28 mouse cellular contexts compared by ENCODE assay signal in genomic region chr4:76541769-76542168, GRCm38 (mm10).
"Had no signal": no experiment of that assay in that cellular context is flagged by ENCODE, and none has a peak within 500 bp of the region (broad histone marks: within the 10 kb centered on the region; RNA-seq: fewer than 3 reads in every experiment).

No protein-coding gene starts in this region.

- H3K27me3 ChIP-seq: embryonic facial prominence, embryonic 12.5 days; embryonic facial prominence, embryonic 13.5 days; embryonic facial prominence, embryonic 15.5 days; forebrain, embryonic 12.5 days; forebrain, embryonic 13.5 days; forebrain, embryonic 15.5 days had no signal

- H3K27ac ChIP-seq: embryonic facial prominence, embryonic 12.5 days; embryonic facial prominence, embryonic 13.5 days; embryonic facial prominence, embryonic 15.5 days; forebrain, embryonic 10.5 days; forebrain, embryonic 12.5 days; forebrain, embryonic 13.5 days; forebrain, embryonic 15.5 days; gastrocnemius, adult 2 months; heart, adult 2 months had no signal

- H3K4me1 ChIP-seq: embryonic facial prominence, embryonic 12.5 days; embryonic facial prominence, embryonic 13.5 days; embryonic facial prominence, embryonic 15.5 days; forebrain, embryonic 10.5 days; forebrain, embryonic 12.5 days; forebrain, embryonic 13.5 days; forebrain, embryonic 15.5 days had no signal

- DNase-seq: cerebellum, adult 2 months; cerebellum, adult 8-10 months; cerebellum, adult 9-10 months; cerebellum, adult 9-11 months; cerebellum, postnatal 10 days; cerebellum, postnatal 14 days; cerebellum, postnatal 25 days; cerebellum, postnatal 36 days; embryo, embryonic 11 days; forebrain, postnatal 0 days; gastrocnemius, adult 2 months; gastrocnemius, postnatal 10 days; gastrocnemius, postnatal 14 days; gastrocnemius, postnatal 25 days; gastrocnemius, postnatal 36 days; heart, adult 11 months; heart, adult 18-20 months; heart, adult 2 months had no signal

- ATAC-seq: forebrain, embryonic 13.5 days; forebrain, embryonic 14.5 days; forebrain, embryonic 15.5 days; forebrain, embryonic 16.5 days; forebrain, postnatal 0 days had no signal

- H3K9me3 ChIP-seq: embryonic facial prominence, embryonic 12.5 days; embryonic facial prominence, embryonic 13.5 days; embryonic facial prominence, embryonic 15.5 days; forebrain, embryonic 10.5 days; forebrain, embryonic 12.5 days; forebrain, embryonic 13.5 days; forebrain, embryonic 15.5 days had no signal

- H3K4me3 ChIP-seq: embryonic facial prominence, embryonic 12.5 days; embryonic facial prominence, embryonic 13.5 days; embryonic facial prominence, embryonic 15.5 days; erythroblast, embryonic 14.5 days; forebrain, embryonic 10.5 days; forebrain, embryonic 12.5 days; forebrain, embryonic 13.5 days; forebrain, embryonic 15.5 days; gastrocnemius, adult 2 months; heart, adult 2 months had no signal

- H3K9ac ChIP-seq: embryonic facial prominence, embryonic 12.5 days; embryonic facial prominence, embryonic 13.5 days; embryonic facial prominence, embryonic 15.5 days; forebrain, embryonic 12.5 days; forebrain, embryonic 13.5 days; forebrain, embryonic 15.5 days; forebrain, postnatal 0 days had no signal

- H3K36me3 ChIP-seq: embryonic facial prominence, embryonic 12.5 days; embryonic facial prominence, embryonic 13.5 days; embryonic facial prominence, embryonic 15.5 days; forebrain, embryonic 10.5 days; forebrain, embryonic 12.5 days; forebrain, embryonic 15.5 days had no signal

- H3K4me2 ChIP-seq: embryonic facial prominence, embryonic 12.5 days; embryonic facial prominence, embryonic 13.5 days; embryonic facial prominence, embryonic 15.5 days; forebrain, embryonic 12.5 days; forebrain, embryonic 13.5 days; forebrain, embryonic 15.5 days had no signal
